Mouse (Mus musculus): ENCODE measurements around the gene Nav1.

The Nav1 gene

GRCm38 (mm10) chr1:135516511-135517305, 90.4 kb downstream of the Nav1 start:
- no peak for DNase-seq (ENCODE audit: low read depth, low spot score)

- no peak for DNase-seq (ENCODE audit: low read depth, low spot score)
These were observed 91.4 kb downstream of the Nav1 start for GRCm38 (mm10) chr1:135515633-135516238.

- no peak for DNase-seq (ENCODE audit: low read depth, low spot score)
These were observed 92.0 kb downstream of the Nav1 start for GRCm38 (mm10) chr1:135514913-135515632.

- no peak for DNase-seq (ENCODE audit: low read depth, low spot score)
These were observed 93.0 kb downstream of the Nav1 start for GRCm38 (mm10) chr1:135514046-135514445.

GRCm38 (mm10) chr1:135513464-135513863, 93.6 kb downstream of the Nav1 start:
- DNase-seq (ENCODE audit: low read depth, low spot score), result no peak

GRCm38 (mm10) chr1:135510346-135510977, 96.6 kb downstream of the Nav1 start:
- peak; percentile 25 for DNase-seq (ENCODE audit: low read depth, low spot score)

GRCm38 (mm10) chr1:135509145-135510084, 97.7 kb downstream of the Nav1 start:
- DNase-seq (ENCODE audit: low read depth, low spot score), result no peak

GRCm38 (mm10) chr1:135508349-135508634, 98.8 kb downstream of the Nav1 start:
- DNase-seq (ENCODE audit: low read depth, low spot score), result no peak

- no peak for DNase-seq (ENCODE audit: low read depth, low spot score)
These were observed 99.3 kb downstream of the Nav1 start for GRCm38 (mm10) chr1:135507572-135508348.

GRCm38 (mm10) chr1:135505499-135505898, 101.6 kb downstream of the Nav1 start:
- DNase-seq (ENCODE audit: low read depth, low spot score), result no peak

- DNase-seq (ENCODE audit: low read depth, low spot score), result no peak
These were observed 103.7 kb downstream of the Nav1 start for GRCm38 (mm10) chr1:135503436-135503835.

GRCm38 (mm10) chr1:135502750-135503149, 104.3 kb downstream of the Nav1 start:
- no peak for DNase-seq (ENCODE audit: low read depth, low spot score)

- no peak for DNase-seq (ENCODE audit: low read depth, low spot score)
These were observed 105.0 kb downstream of the Nav1 start for GRCm38 (mm10) chr1:135502135-135502534.

GRCm38 (mm10) chr1:135498455-135499358, 108.4 kb downstream of the Nav1 start:
- no peak for DNase-seq (ENCODE audit: low read depth, low spot score)

- DNase-seq (ENCODE audit: low read depth, low spot score), result no peak
These were observed 112.0 kb downstream of the Nav1 start for GRCm38 (mm10) chr1:135495048-135495447.

GRCm38 (mm10) chr1:135493862-135494261, 113.2 kb downstream of the Nav1 start:
- DNase-seq (ENCODE audit: low read depth, low spot score), result no peak

- DNase-seq (ENCODE audit: low read depth, low spot score), result no peak
These were observed 114.7 kb downstream of the Nav1 start for GRCm38 (mm10) chr1:135492406-135492805.

- DNase-seq (ENCODE audit: low read depth, low spot score), result no peak
These were observed 116.0 kb downstream of the Nav1 start for GRCm38 (mm10) chr1:135490931-135491666.

- no peak for DNase-seq (ENCODE audit: low read depth, low spot score)
These were observed 118.2 kb downstream of the Nav1 start for GRCm38 (mm10) chr1:135488879-135489278.
